Mouse (Mus musculus) heart, postnatal 0 days (tissue): ENCODE measurements around the gene Gm20498. TPM values are rescaled to one million over a fixed set of nuclear protein-coding genes. Genes with fewer than 3 reads are reported as not detected.
"Not testable (repeated sequence)": the region's sequence is repeated elsewhere in the genome, so short reads cannot be mapped to it uniquely, and the experiment has no call there.

Experiments
- ATAC-seq: fragments of 200-750 bp; cut with Nextera tagmentation; 2 replicates; pipeline ENCODE4 v1.8.0; 2017; ENCODE audit warnings: low read depth, moderate number of reproducible peaks, moderate library complexity; ENCODE audit not compliant: insufficient read depth
- DNase-seq: peaks from one replicate; pipeline ENCODE4 v3.0.0-alpha.2; 2016; ENCODE audit warnings: low spot score
- H3K27ac ChIP-seq: fragments of 300-500 bp; sonication (generic); 2 replicates; pipeline ENCODE4 v1.5.1; 2014; ENCODE audit warnings: low read depth, mild to moderate bottlenecking
- H3K27me3 ChIP-seq: fragments of 300-500 bp; sonication (generic); 2 replicates; pipeline ENCODE4 v1.6.1; 2014; ENCODE audit warnings: low read length, mixed read lengths; ENCODE audit not compliant: control insufficient read depth, insufficient read depth
- H3K36me3 ChIP-seq: fragments of 300-500 bp; sonication (generic); replicated peaks from 2 replicates; pipeline ENCODE4 v1.6.1; 2014; ENCODE audit warnings: low read length, mixed read lengths; ENCODE audit not compliant: control insufficient read depth, insufficient read depth
- H3K4me1 ChIP-seq: fragments of 300-500 bp; sonication (generic); 2 replicates; pipeline ENCODE4 v1.6.1; 2014; ENCODE audit warnings: antibody characterized with exemption; ENCODE audit not compliant: control insufficient read depth, insufficient read depth
- H3K4me2 ChIP-seq: fragments of 300-500 bp; sonication (generic); 2 replicates; pipeline ENCODE4 v1.6.1; 2014; ENCODE audit warnings: low read depth, mild to moderate bottlenecking, low read length, moderate library complexity
- H3K4me3 ChIP-seq: fragments of 300-500 bp; sonication (generic); 2 replicates; pipeline ENCODE4 v1.5.1; 2014; ENCODE audit warnings: low read depth, low read length
- H3K9ac ChIP-seq: fragments of 300-500 bp; sonication (generic); replicated peaks from 2 replicates; pipeline ENCODE4 v1.6.1; 2014; ENCODE audit warnings: low read depth, low read length, mixed read lengths
- H3K9me3 ChIP-seq: fragments of 300-500 bp; sonication (generic); replicated peaks from 2 replicates; pipeline ENCODE4 v1.6.1; 2016; ENCODE audit warnings: low read length; ENCODE audit not compliant: control insufficient read depth
- CTCF ChIP-seq: IDR thresholded peaks from 2 replicates; pipeline ENCODE4 v1.5.1; 2016; ENCODE audit warnings: antibody characterized with exemption, control low read depth, low read depth
- EP300 ChIP-seq: IDR thresholded peaks from 2 replicates; pipeline ENCODE4 v1.6.1; 2016; ENCODE audit warnings: antibody characterized with exemption, low read depth
- WGBS: fragments of 180-500 bp; shearing (Covaris S2); extraction: QIAGEN DNeasy Blood & Tissue Kit; methylation state at CpG from one replicate; pipeline ENCODE4 v1.1.7; 2014; 5-methylcytosine and 5-hydroxymethylcytosine counted together
- polyA plus RNA-seq: library from polyadenylated mRNA; unstranded; fragments of >200 nt; fragmentation: Nextera tagmentation; extraction: Ambion mirVana; gene quantifications from 2 replicates; pipeline ENCODE4 v1.2.1, GENCODE M21; 2015
- total RNA-seq: library from RNA; depleted of rRNA; stranded (reverse); fragments of >200 nt; gene quantifications from 2 replicates; pipeline ENCODE4 v1.2.3, GENCODE M21; 2014; ENCODE audit warnings: low replicate concordance

The Gm20498 gene
- total and polyA plus RNA-seq, 2 experiments from 2014 or later, result 25.4 to 46.5 TPM

DNA sequence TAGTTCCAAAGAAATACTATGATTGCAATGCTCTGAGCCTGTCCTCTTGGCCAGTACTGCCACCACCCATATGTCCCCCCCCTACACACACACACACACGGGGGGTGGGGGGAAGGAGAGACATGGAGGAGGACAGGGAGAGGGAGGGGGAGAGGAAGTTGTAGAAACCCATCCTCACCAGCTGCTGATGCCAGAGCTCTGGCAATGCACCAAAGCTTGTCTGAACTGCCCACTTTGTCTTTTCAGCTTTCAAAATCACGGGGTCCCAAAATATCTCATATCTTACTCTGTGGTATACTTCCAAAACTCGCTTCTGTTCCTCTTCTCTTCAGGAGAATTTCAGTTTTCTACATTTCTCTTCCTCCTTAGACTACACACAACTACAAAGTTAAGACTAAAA lies 119.5 kb downstream of the Gm20498 start:
- ATAC-seq, result no peak
- 74% methylated on average over 3 of the region's 3 CpGs for WGBS
- TF ChIP-seq EP300, result no peak
- no peak for TF ChIP-seq CTCF
- Histone ChIP-seq H3K4me3 (no peak overlapping the region), H3K4me2 (no peak overlapping the region), H3K9ac (no peak overlapping the region), H3K36me3 (no peaks in the 10 kb centered on the region), H3K9me3 (no peaks in the 10 kb centered on the region), H3K4me1 (no peaks in the 10 kb centered on the region), H3K27ac (no peak overlapping the region), H3K27me3 (no peaks in the 10 kb centered on the region)
- no peak for DNase-seq

DNA sequence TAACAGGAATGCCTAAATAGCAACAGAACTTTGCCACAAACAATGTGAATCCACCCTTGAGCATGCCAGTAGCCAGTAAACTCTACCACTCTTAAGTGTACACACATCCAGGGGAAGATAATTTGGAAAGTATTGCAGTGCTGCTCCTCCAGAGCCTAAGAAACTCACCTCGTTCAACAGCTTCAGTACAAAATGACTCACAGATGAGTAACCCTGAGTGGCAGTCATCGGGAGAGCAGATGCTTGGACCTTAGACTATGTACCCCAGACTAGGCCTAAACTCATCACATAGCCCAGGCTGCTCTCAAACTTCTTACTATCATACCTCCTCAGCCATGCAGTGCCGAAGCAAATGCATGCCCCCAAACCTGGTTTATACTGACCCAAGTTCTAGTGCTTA lies 123.7 kb downstream of the Gm20498 start:
- ATAC-seq (no peak), DNase-seq (no peak)
- Histone ChIP-seq H3K36me3 (no peaks in the 10 kb centered on the region), H3K4me3 (no peak overlapping the region), H3K27ac (no peak overlapping the region), H3K9ac (no peak overlapping the region), H3K9me3 (no peaks in the 10 kb centered on the region), H3K27me3 (no peaks in the 10 kb centered on the region), H3K4me2 (no peak overlapping the region), H3K4me1 (no peaks in the 10 kb centered on the region)
- 75% methylated on average over 3 of the region's 3 CpGs for WGBS
- TF ChIP-seq CTCF (no peak), EP300 (no peak)

DNA sequence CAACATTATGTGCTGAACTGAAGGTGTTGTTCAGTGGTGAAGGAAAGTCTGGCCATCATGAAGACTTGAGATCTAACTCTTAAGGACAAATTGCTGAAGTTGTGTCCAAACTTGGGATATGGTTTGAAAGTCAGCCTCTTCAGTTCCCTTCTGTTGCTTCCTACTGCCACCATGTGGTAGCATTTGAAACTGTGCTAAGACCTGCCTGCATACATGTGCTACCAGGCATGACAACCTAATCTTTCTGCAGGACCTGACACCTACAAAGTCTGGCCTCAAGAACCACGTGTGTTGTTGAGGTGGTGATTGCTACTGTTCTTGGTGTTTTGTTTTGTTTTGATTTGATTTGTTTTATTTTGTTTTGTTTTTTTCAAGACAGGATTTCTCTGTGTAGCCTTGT lies 130.5 kb downstream of the Gm20498 start:
- Histone ChIP-seq H3K27me3 (no peaks in the 10 kb centered on the region), H3K4me1 (no peaks in the 10 kb centered on the region), H3K4me3 (no peak overlapping the region), H3K36me3 (no peaks in the 10 kb centered on the region), H3K4me2 (no peak overlapping the region), H3K9ac (no peak overlapping the region), H3K27ac (no peak overlapping the region), H3K9me3 (no peaks in the 10 kb centered on the region)
- 21% methylated on average over 1 of the region's 1 CpGs for WGBS
- ATAC-seq (no peak), DNase-seq (peak; percentile 66)
- TF ChIP-seq EP300 (no peak), CTCF (peak; percentile 86)

DNA sequence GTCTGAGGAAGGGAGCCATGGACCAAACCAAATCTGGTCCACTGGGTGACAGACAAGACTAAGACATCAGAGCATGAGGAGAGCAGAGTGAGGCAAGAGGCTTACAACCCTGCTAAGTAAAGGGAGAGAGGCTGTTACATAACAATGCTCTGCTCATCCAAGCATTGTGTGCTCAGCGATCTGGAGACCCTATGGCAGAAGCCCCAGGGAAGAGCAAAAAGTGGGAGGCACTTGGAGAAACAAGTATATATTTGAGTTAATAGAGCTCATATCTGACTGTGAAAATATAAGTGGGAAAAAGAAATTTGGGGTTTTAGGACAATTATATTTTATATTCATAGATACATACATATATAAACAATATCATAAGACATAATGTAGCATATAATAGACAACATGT lies 153.3 kb downstream of the Gm20498 start, which contains the start of gene Gm4787:
Gene Gm4787 (minus strand): TSS at position 101 of the 400 bp plus-strand sequence.
- H3K4me1 ChIP-seq, H3K9ac ChIP-seq, H3K4me2 ChIP-seq, H3K27ac ChIP-seq, H3K4me3 ChIP-seq, H3K9me3 ChIP-seq, DNase-seq, H3K27me3 ChIP-seq, H3K36me3 ChIP-seq, ATAC-seq: not testable (repeated sequence)
- WGBS, result 87% methylated on average over 1 of the region's 1 CpGs

DNA sequence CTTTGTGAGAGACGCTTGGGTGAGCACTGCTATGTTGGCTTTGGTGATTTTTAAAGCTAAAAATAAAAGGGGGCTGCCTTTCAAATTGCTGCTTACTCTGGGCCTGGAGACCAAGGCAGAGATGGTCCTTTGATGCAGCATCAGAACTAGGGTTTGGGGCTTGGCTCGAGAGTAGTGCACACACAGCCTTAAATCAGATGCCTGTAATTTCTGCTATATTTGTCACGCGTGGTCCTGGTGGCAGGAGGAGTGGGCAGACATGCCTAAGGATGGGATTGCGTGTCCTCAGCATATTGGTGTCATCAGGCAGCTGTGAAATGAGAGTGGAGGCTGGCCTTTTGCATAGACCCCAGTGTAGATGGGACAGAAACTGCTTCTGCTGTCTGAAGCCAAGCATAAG lies 198.9 kb downstream of the Gm20498 start:
- no peaks in the 10 kb centered on the region for H3K36me3 ChIP-seq
- no peak overlapping the region for H3K27ac ChIP-seq
- TF ChIP-seq CTCF, result no peak
- no peak for TF ChIP-seq EP300
- DNase-seq, result no peak
- no peaks in the 10 kb centered on the region for H3K4me1 ChIP-seq
- H3K9ac ChIP-seq, result no peak overlapping the region
- peaks cover 43% of the 10 kb centered on the region for H3K27me3 ChIP-seq
- H3K4me2 ChIP-seq, result no peak overlapping the region; the same call in 1 of the 2 replicates
- no peaks in the 10 kb centered on the region for H3K9me3 ChIP-seq
- WGBS, result 71% methylated on average over 5 of the region's 5 CpGs
- no peak overlapping the region for H3K4me3 ChIP-seq
- ATAC-seq, result no peak

DNA sequence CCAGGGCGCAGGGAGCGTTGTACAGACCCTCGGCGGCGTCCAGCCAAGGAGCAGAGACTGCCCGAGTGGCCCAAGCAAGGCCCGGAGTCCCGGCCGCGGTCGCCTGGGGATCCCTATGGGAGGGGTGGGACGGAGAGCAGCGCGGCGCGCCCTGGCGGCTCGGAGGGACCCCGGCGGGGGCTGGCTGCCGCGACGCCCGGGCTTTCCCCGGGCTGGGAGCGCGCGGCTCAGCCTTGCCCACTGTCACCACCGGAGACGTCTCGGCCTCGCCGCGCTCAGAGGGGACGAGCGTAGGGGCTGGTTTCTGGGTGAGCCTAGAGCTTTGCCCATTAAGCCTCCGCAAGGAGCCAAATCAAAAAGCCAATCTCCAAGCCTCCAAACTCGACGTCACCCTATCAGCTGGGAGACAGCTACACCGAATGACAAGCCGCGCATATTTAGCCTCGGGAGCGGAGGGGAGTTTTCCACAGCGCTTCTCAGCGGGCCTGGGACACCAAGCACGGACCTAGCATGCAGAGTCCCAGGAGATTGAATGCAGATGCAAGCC lies 199.8 kb downstream of the Gm20498 start, which contains the start of gene Slc8a3:
Gene Slc8a3 (minus strand): TSS at position 306 of the 547 bp plus-strand sequence.
- H3K27ac ChIP-seq, result no peak within 1 kb of the TSS
- DNase-seq (no peak), ATAC-seq (no peak)
- no peaks in the 10 kb centered on the region for H3K9me3 ChIP-seq
- H3K4me2 ChIP-seq, result peak within 1 kb of the TSS; percentile 91
- peaks cover 43% of the 10 kb centered on the region for H3K27me3 ChIP-seq
- H3K9ac ChIP-seq, result peak within 1 kb of the TSS; percentile 46
- no peaks in the 10 kb centered on the region for H3K4me1 ChIP-seq
- no peak for TF ChIP-seq EP300
- TF ChIP-seq CTCF, result no peak
- peak within 1 kb of the TSS; percentile 52 for H3K4me3 ChIP-seq
- no peaks in the 10 kb centered on the region for H3K36me3 ChIP-seq
- under 1% methylated on average over 45 of the region's 47 CpGs for WGBS
